Mouse (Mus musculus) forebrain, embryonic 15.5 days (tissue): ENCODE results near the gene Tnik. TPM values are rescaled to one million over a fixed set of nuclear protein-coding genes. Genes with fewer than 3 reads are reported as not detected.

ENCODE experiments used
- ATAC-seq: fragments of 200-750 bp; cut with Nextera tagmentation; replicated peaks from 2 replicates; pipeline ENCODE4 v1.8.0; 2017; ENCODE audit warnings: mild to moderate bottlenecking, moderate TSS enrichment, moderate library complexity
- H3K27ac ChIP-seq: fragments of 300-500 bp; sonication (generic); replicated peaks from 2 replicates; pipeline ENCODE4 v1.5.1; 2015; ENCODE audit warnings: mild to moderate bottlenecking, inconsistent platforms
- H3K27me3 ChIP-seq: fragments of 300-500 bp; sonication (generic); 2 replicates; pipeline ENCODE4 v1.6.1; 2015; ENCODE audit warnings: inconsistent platforms
- H3K36me3 ChIP-seq: fragments of 300-500 bp; sonication (generic); 2 replicates; pipeline ENCODE4 v1.6.1; 2015; ENCODE audit warnings: mild to moderate bottlenecking, inconsistent platforms
- H3K4me1 ChIP-seq: fragments of 300-500 bp; sonication (generic); 2 replicates; pipeline ENCODE4 v1.6.1; 2015; ENCODE audit warnings: inconsistent platforms
- H3K4me2 ChIP-seq: fragments of 300-500 bp; sonication (generic); replicated peaks from 2 replicates; pipeline ENCODE4 v1.6.1; 2015; ENCODE audit warnings: mild to moderate bottlenecking, inconsistent platforms
- H3K4me3 ChIP-seq: fragments of 300-500 bp; sonication (generic); 2 replicates; pipeline ENCODE4 v1.5.1; 2015; ENCODE audit warnings: mild to moderate bottlenecking, inconsistent platforms
- H3K9ac ChIP-seq: fragments of 300-500 bp; sonication (generic); replicated peaks from 2 replicates; pipeline ENCODE4 v1.6.1; 2015; ENCODE audit warnings: mild to moderate bottlenecking, inconsistent platforms
- H3K9me3 ChIP-seq: fragments of 300-500 bp; sonication (generic); 2 replicates; pipeline ENCODE4 v1.6.1; 2016; ENCODE audit warnings: inconsistent platforms
- WGBS: fragments of 180-500 bp; shearing (Covaris S2); methylation state at CpG from one replicate; pipeline ENCODE4 v1.1.7; 2015; ENCODE audit warnings: mixed read lengths; 5-methylcytosine and 5-hydroxymethylcytosine counted together
- polyA plus RNA-seq: library from polyadenylated mRNA; unstranded; fragments of >200 nt; fragmentation: Nextera tagmentation; extraction: Ambion mirVana; gene quantifications from 2 replicates; pipeline ENCODE4 v1.2.1, GENCODE M21; 2015

Tnik gene
- polyA plus RNA-seq, 1 experiment from 2014 or later, result 97.8 TPM

DNA sequence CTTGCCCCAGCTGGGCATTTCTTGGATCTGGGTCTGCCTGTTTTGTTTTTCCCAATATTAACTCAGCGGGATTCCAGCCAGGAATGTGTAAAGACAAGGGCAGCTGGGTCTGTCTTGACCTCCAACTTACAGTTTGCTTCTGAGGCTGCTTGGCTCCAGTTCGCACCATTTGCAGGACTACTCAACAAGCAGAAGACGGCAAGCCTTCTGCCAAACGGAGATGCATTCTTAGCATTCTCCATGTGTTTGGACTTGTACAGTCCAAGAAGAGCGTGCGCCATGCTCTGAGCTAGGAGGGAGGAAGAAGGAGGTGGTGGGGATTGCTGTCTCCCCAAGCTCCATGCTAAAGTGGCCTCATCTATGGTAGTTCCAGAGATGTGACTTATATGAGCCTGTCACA, 70.9 kb downstream of the Tnik start:
- 54% methylated on average over 6 of the region's 6 CpGs for WGBS
- H3K27ac ChIP-seq, result peak overlapping the region; percentile 82

DNA sequence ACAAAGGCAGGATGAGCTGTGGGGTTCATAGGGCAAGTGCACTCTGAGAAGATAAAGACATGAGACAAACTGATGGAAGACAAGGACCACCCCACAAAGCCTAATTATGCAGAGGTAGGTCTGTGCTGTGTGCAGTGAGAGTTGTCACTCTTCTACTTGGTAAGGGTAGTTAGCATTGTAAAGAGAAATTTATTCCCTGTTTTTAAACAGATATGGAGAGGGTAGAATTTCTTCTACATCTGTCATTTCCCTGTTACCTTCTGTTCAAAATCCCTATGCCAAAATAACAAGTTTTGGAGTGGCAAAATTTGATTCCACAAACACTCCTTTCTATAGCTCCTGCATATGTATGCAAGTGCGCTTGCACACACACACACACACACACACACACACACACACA, 71.5 kb downstream of the Tnik start:
- H3K27ac ChIP-seq, result peak overlapping the region; percentile 82
- H3K4me1 ChIP-seq, result peaks cover 36% of the 10 kb centered on the region
- peak; percentile 80 for ATAC-seq
- no peaks in the 10 kb centered on the region for H3K27me3 ChIP-seq
- no peak overlapping the region for H3K4me2 ChIP-seq
- no peak overlapping the region for H3K4me3 ChIP-seq
- no peaks in the 10 kb centered on the region for H3K36me3 ChIP-seq
- no peak overlapping the region for H3K9ac ChIP-seq
- H3K9me3 ChIP-seq, result no peaks in the 10 kb centered on the region
- WGBS, result 75% methylated on average over 1 of the region's 1 CpGs

More for the DNA sequence above, 70.9 kb downstream of the Tnik start:
- H3K27me3 ChIP-seq, result no peaks in the 10 kb centered on the region
- H3K9ac ChIP-seq, result no peak overlapping the region
- no peaks in the 10 kb centered on the region for H3K9me3 ChIP-seq
- peaks cover 36% of the 10 kb centered on the region for H3K4me1 ChIP-seq
- no peak overlapping the region for H3K4me2 ChIP-seq
- H3K36me3 ChIP-seq, result no peaks in the 10 kb centered on the region
- peak; percentile 59 for ATAC-seq
- H3K4me3 ChIP-seq, result no peak overlapping the region

DNA sequence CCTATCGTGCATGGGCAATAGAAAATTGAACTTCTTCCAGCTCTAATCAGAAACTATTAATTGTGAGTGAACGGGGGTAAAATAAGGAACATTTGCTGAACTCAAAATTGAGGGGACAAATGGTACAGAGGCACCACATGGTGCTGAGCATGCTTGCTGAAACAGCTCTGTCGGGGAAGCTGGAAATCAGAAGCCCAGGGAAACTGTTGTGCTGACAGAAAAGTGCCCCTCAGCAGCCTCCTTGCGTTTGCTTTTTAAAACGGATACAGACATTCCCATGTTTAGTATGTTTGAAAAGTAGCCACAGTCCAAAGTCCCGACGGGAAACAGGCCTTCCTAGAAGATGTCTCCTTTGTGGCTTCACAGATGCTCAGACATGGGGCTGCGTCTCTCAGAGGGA, 77.1 kb downstream of the Tnik start:
- ATAC-seq, result no peak
- WGBS, result 67% methylated on average over 8 of the region's 8 CpGs
- Histone ChIP-seq H3K4me1 (peaks cover 37% of the 10 kb centered on the region), H3K27ac (peak overlapping the region; percentile 31; the same call in 1 of the 2 replicates), H3K9me3 (no peaks in the 10 kb centered on the region), H3K4me2 (no peak overlapping the region), H3K36me3 (no peaks in the 10 kb centered on the region), H3K27me3 (no peaks in the 10 kb centered on the region), H3K9ac (no peak overlapping the region), H3K4me3 (no peak overlapping the region)

DNA sequence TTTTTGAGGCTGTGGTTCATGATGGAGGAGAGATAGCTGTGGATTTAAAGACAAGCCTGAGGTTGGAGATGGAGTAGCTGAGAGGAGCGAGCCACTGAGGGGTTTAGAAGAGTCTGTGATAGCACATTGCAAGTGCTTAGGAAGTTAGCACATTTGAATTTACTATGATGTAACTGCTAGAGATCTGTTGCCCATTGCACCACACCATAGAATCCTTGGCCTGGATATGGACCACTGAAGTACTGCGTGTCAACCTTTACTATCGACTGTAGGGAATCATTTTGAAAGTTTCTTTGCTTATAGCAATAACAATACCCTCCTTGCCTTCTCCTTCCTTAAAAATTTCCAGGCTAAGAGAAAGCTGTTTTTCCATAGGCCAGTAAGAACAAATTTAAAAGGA, 80.2 kb downstream of the Tnik start:
- WGBS, result 79% methylated on average over 3 of the region's 3 CpGs
- ATAC-seq, result no peak
- H3K9ac ChIP-seq, result no peak overlapping the region
- H3K4me3 ChIP-seq, result no peak overlapping the region
- no peaks in the 10 kb centered on the region for H3K36me3 ChIP-seq
- no peaks in the 10 kb centered on the region for H3K9me3 ChIP-seq
- peaks cover 51% of the 10 kb centered on the region for H3K4me1 ChIP-seq
- H3K4me2 ChIP-seq, result no peak overlapping the region
- no peaks in the 10 kb centered on the region for H3K27me3 ChIP-seq
- H3K27ac ChIP-seq, result peak overlapping the region; percentile 75

GRCm38 (mm10) chr3:28343661-28344060, 80.6 kb downstream of the Tnik start:
- no peak overlapping the region for H3K4me3 ChIP-seq
- no peaks in the 10 kb centered on the region for H3K27me3 ChIP-seq
- H3K9me3 ChIP-seq, result no peaks in the 10 kb centered on the region
- 69% methylated on average over 2 of the region's 2 CpGs for WGBS
- ATAC-seq, result no peak
- H3K9ac ChIP-seq, result no peak overlapping the region
- no peak overlapping the region for H3K4me2 ChIP-seq
- H3K4me1 ChIP-seq, result peaks cover 53% of the 10 kb centered on the region
- H3K36me3 ChIP-seq, result no peaks in the 10 kb centered on the region
- peak overlapping the region; percentile 75 for H3K27ac ChIP-seq

DNA sequence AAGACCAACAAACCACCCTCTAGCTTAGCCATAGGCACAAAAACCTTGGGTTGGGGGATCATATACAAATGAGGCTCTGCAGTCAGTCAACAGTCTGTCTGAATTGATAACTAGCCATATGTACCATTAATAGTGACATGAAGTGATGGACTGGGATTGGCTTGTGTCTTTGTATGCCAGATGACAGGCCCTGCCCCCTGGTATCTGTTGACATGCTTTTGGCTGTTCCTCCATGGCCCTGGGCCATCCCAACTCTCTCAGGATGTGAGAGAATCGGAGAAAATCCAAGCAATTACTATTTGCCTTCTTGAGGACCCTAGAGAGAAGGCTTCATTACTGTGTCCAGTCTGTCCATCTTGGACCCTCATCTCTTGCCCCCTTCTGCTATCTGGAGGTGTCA, 82.4 kb downstream of the Tnik start:
- H3K27ac ChIP-seq, result peak overlapping the region; percentile 81

GRCm38 (mm10) chr3:28345961-28346360, 82.9 kb downstream of the Tnik start:
- WGBS, result 58% methylated on average over 1 of the region's 1 CpGs
- Histone ChIP-seq H3K27ac (peak overlapping the region; percentile 81), H3K27me3 (no peaks in the 10 kb centered on the region), H3K4me3 (no peak overlapping the region), H3K4me1 (peaks cover 52% of the 10 kb centered on the region), H3K4me2 (no peak overlapping the region), H3K9me3 (no peaks in the 10 kb centered on the region), H3K36me3 (no peaks in the 10 kb centered on the region), H3K9ac (no peak overlapping the region)
- ATAC-seq, result peak; percentile 38

More for the DNA sequence above, 82.4 kb downstream of the Tnik start:
- Histone ChIP-seq H3K27me3 (no peaks in the 10 kb centered on the region), H3K4me2 (no peak overlapping the region), H3K4me3 (no peak overlapping the region), H3K9ac (no peak overlapping the region), H3K4me1 (peaks cover 52% of the 10 kb centered on the region), H3K9me3 (no peaks in the 10 kb centered on the region), H3K36me3 (no peaks in the 10 kb centered on the region)
- peak; percentile 75 for ATAC-seq
- WGBS, result 50% methylated on average over 1 of the region's 1 CpGs

GRCm38 (mm10) chr3:28346476-28346875, 83.5 kb downstream of the Tnik start:
- no peaks in the 10 kb centered on the region for H3K36me3 ChIP-seq
- H3K4me3 ChIP-seq, result no peak overlapping the region
- H3K27ac ChIP-seq, result peak overlapping the region; percentile 81
- H3K9ac ChIP-seq, result no peak overlapping the region
- H3K4me1 ChIP-seq, result peaks cover 52% of the 10 kb centered on the region
- no peaks in the 10 kb centered on the region for H3K9me3 ChIP-seq
- H3K4me2 ChIP-seq, result no peak overlapping the region
- H3K27me3 ChIP-seq, result no peaks in the 10 kb centered on the region
- ATAC-seq, result no peak
- WGBS, result 64% methylated on average over 4 of the region's 4 CpGs

- H3K27ac ChIP-seq, result no peak overlapping the region
- H3K27me3 ChIP-seq, result no peaks in the 10 kb centered on the region
- WGBS, result 72% methylated on average over 1 of the region's 1 CpGs
- H3K4me3 ChIP-seq, result no peak overlapping the region
- ATAC-seq, result no peak
- H3K4me2 ChIP-seq, result no peak overlapping the region
- no peaks in the 10 kb centered on the region for H3K9me3 ChIP-seq
- H3K9ac ChIP-seq, result no peak overlapping the region
- no peaks in the 10 kb centered on the region for H3K36me3 ChIP-seq
- peaks cover 38% of the 10 kb centered on the region for H3K4me1 ChIP-seq
Measured at GRCm38 (mm10) chr3:28348746-28349145, 85.7 kb downstream of the Tnik start.

- Histone ChIP-seq H3K9me3 (no peaks in the 10 kb centered on the region), H3K4me2 (no peak overlapping the region), H3K27ac (peak overlapping the region; percentile 27; the same call in 1 of the 2 replicates), H3K36me3 (no peaks in the 10 kb centered on the region), H3K27me3 (no peaks in the 10 kb centered on the region), H3K9ac (no peak overlapping the region), H3K4me3 (no peak overlapping the region), H3K4me1 (peaks cover 27% of the 10 kb centered on the region)
- ATAC-seq, result no peak
- WGBS, result 81% methylated on average over 10 of the region's 10 CpGs
Measured at GRCm38 (mm10) chr3:28350147-28350801, 87.3 kb downstream of the Tnik start.

DNA sequence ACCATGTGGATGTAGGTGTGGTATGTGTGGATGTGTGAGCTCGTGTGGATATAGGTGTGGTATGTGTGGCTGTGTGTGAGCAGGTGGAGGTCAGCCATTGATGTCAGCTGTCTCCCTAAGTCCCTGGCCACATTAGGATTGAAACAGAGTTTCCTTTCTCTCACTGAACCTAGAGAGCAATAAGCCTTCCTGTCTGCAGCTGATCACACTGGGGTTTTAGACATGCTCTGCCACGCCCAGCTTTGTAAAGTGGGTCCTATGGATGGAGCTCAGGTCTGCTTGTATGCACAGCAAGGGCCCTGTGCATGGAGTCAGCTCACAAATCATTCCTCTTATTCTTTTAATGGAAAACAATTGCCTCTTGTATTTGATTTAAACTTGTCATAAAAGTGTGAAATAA, 95.4 kb downstream of the Tnik start:
- H3K4me1 ChIP-seq, result no peaks in the 10 kb centered on the region
- no peak overlapping the region for H3K4me3 ChIP-seq
- no peak overlapping the region for H3K9ac ChIP-seq
- H3K27me3 ChIP-seq, result no peaks in the 10 kb centered on the region
- no peak overlapping the region for H3K27ac ChIP-seq
- ATAC-seq, result no peak
- no peaks in the 10 kb centered on the region for H3K9me3 ChIP-seq
- peaks cover 5% of the 10 kb centered on the region for H3K36me3 ChIP-seq
- 84% methylated on average over 2 of the region's 2 CpGs for WGBS
- no peak overlapping the region for H3K4me2 ChIP-seq

GRCm38 (mm10) chr3:28359138-28359537, 96.1 kb downstream of the Tnik start:
- H3K9ac ChIP-seq, result no peak overlapping the region
- no peak for ATAC-seq
- H3K4me1 ChIP-seq, result no peaks in the 10 kb centered on the region
- H3K4me3 ChIP-seq, result no peak overlapping the region
- 87% methylated on average over 6 of the region's 6 CpGs for WGBS
- no peak overlapping the region for H3K27ac ChIP-seq
- peaks cover 5% of the 10 kb centered on the region for H3K36me3 ChIP-seq
- H3K4me2 ChIP-seq, result no peak overlapping the region
- no peaks in the 10 kb centered on the region for H3K9me3 ChIP-seq
- H3K27me3 ChIP-seq, result no peaks in the 10 kb centered on the region

DNA sequence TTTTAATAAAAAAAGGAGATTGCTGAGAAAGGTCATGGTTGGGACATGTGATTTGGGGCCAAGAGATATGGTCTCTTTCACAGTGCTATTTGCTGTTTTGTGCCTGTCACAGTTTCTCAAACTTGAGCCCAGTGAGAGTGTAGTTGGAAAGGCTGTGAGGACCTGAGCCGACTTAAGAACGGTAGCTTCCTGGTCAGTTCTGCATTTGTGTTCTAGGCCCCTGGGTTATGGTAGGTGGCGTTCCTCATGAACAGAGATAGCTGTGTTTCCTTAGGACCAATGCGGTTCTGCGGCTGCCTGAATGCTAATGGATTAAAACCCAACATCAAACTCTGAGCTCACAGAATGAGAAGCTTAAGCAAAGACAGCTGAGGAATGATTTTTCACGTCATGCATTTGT, 98.0 kb downstream of the Tnik start:
- H3K4me1 ChIP-seq, result no peaks in the 10 kb centered on the region
- no peak overlapping the region for H3K4me3 ChIP-seq
- H3K27me3 ChIP-seq, result no peaks in the 10 kb centered on the region
- WGBS, result 90% methylated on average over 6 of the region's 6 CpGs
- no peaks in the 10 kb centered on the region for H3K9me3 ChIP-seq
- H3K27ac ChIP-seq, result no peak overlapping the region
- H3K4me2 ChIP-seq, result no peak overlapping the region
- H3K9ac ChIP-seq, result no peak overlapping the region
- ATAC-seq, result no peak
- H3K36me3 ChIP-seq, result peaks cover 5% of the 10 kb centered on the region
